Mouse (Mus musculus) lung, adult 2 months (tissue): ENCODE measurements around the gene Cbx2.

ENCODE experiments used
- CTCF ChIP-seq: fragments of 200-500 bp; IDR thresholded peaks from 2 replicates; pipeline ENCODE4 v1.5.1; 2011; ENCODE audit warnings: mild to moderate bottlenecking, low read length, control low read depth; ENCODE audit not compliant: insufficient read depth
- POLR2A ChIP-seq: fragments of 200-500 bp; IDR thresholded peaks from 2 replicates; pipeline ENCODE4 v1.6.1; 2011; ENCODE audit warnings: low read depth, mild to moderate bottlenecking, control low read depth, low read length, borderline replicate concordance; ENCODE audit errors: extremely low read depth

DNA sequence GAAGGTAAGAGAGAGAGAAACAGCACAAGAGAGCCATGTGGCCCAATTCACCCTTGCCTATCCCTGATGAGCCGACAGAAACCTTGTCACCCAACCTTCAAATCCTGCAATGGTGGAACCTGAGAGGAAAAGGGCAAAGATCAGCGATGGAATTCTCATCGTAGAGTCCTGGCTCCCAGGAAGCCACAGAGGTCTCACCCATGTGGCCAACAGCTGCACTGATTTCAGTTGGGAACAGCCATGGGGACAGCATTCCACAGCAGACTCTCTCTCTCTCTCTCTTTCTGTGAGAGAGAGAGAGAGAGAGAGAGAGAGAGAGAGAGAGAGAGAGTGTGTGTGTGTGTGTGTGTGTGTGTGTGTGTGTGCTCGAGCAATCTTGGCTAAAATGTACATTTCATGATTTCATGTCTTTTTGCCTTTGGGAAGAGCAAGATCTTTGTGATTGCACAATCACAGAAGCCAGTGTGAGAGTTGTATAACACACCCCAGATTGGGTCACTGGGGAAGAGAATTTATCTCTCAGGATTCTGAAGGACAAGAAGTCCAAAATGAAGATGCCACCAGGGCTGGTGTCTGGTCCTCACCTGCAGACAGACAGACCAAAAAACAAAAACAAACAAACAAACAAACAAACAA lies 21.2 kb upstream of the Cbx2 start:
- no peak for TF ChIP-seq CTCF
- TF ChIP-seq POLR2A: no peak
